In genomic region chr12:26679887-26680567, GRCm38 (mm10) we compare ENCODE assay signal across 10 mouse cellular contexts.
DNase-seq lines count a peak whose midpoint lies in the region; ATAC-seq and TF ChIP-seq lines count a peak whose summit lies in the region.
"Had no signal": no experiment of that assay in that cellular context is flagged by ENCODE, and none has a peak within 500 bp of the region (broad histone marks: within the 10 kb centered on the region; RNA-seq: fewer than 3 reads in every experiment).

No protein-coding gene starts in this region.

- intact Hi-C loops in gastrocnemius, postnatal 14 days (cut with DNase I; ENCODE audit: low total_unique reads): no loop called here

- no peaks in the 10 kb centered on the region for H3K9me3 ChIP-seq in hindbrain, embryonic 13.5 days

- H3K4me3 ChIP-seq in hindbrain, embryonic 13.5 days: no peak overlapping the region

- H3K9ac ChIP-seq in hindbrain, embryonic 13.5 days: no peak overlapping the region
- H3K9ac ChIP-seq: liver, postnatal 0 days had no signal

- peak; percentile 24 for DNase-seq in brain, adult 2 months (ENCODE audit: low read depth, low spot score)
- DNase-seq in brain, embryonic 14.5 days (ENCODE audit: low read depth): peak; percentile 90
- peak; percentile 24 to 37 for DNase-seq in layer of hippocampus, postnatal 36 days
- DNase-seq in gastrocnemius, postnatal 14 days: no peak
- DNase-seq in testis, postnatal 10 days (ENCODE audit: low spot score): no peak
- DNase-seq in natural killer cell, adult 2 months (ENCODE audit: low spot score in 2 of 2): no peak
- DNase-seq: kidney, postnatal 36 days; liver, postnatal 0 days had no signal

- H3K4me1 ChIP-seq in hindbrain, embryonic 13.5 days (replicated peaks): peaks cover 18% of the 10 kb centered on the region

- no peak for TF ChIP-seq CTCF in brain, embryonic 14.5 days (IDR thresholded peaks at IDR 0.05; ENCODE audit: borderline replicate concordance, extremely low read depth, insufficient read depth, insufficient read length)

- TF ChIP-seq POLR2A in brain, embryonic 14.5 days (IDR thresholded peaks at IDR 0.05; ENCODE audit: borderline replicate concordance, extremely low read depth, insufficient read depth, insufficient read length, poor library complexity, severe bottlenecking): no peak

- ATAC-seq in hindbrain, embryonic 13.5 days (ENCODE audit: low FRiP score): peak; percentile 75
- ATAC-seq: inflammation-experienced regulatory T-cells, adult 6 months; liver, postnatal 0 days had no signal

- H3K27ac ChIP-seq in hindbrain, embryonic 13.5 days: peak overlapping the region; percentile 83

- no peaks in the 10 kb centered on the region for H3K36me3 ChIP-seq in hindbrain, embryonic 13.5 days

- 26% methylated on average over 9 of the region's 9 CpGs for WGBS in hindbrain, embryonic 13.5 days

- no peaks in the 10 kb centered on the region for H3K27me3 ChIP-seq in hindbrain, embryonic 13.5 days

- H3K4me2 ChIP-seq in hindbrain, embryonic 13.5 days: no peak overlapping the region

Comparison
In these comparisons a context has a peak if more than half of its experiments do, and no peak if none do; other contexts are left out.
1. DNase-seq: peak in brain, adult 2 months (single experiment), brain, embryonic 14.5 days (single experiment) and layer of hippocampus, postnatal 36 days (2 of 2); none in gastrocnemius, postnatal 14 days (single experiment), testis, postnatal 10 days (single experiment) and natural killer cell, adult 2 months (0 of 2).